Mouse (Mus musculus) gastrocnemius, adult 8-10 months (tissue): ENCODE measurements at regions not wholly inside any gene's neighbourhood (a gene's known extent, or its start where the extent isn't known, plus 50 kb on each side); places are given as distances from the start of the nearest gene placed in this dataset.
"Not testable (repeated sequence)": the region's sequence is repeated elsewhere in the genome, so short reads cannot be mapped to it uniquely, and the experiment has no call there.

Source experiments
- DNase-seq, 2 experiments: peaks; one replicate each; pipeline ENCODE4 v3.0.0; 2022; ENCODE audit warnings: low spot score in 2 of 2

DNA sequence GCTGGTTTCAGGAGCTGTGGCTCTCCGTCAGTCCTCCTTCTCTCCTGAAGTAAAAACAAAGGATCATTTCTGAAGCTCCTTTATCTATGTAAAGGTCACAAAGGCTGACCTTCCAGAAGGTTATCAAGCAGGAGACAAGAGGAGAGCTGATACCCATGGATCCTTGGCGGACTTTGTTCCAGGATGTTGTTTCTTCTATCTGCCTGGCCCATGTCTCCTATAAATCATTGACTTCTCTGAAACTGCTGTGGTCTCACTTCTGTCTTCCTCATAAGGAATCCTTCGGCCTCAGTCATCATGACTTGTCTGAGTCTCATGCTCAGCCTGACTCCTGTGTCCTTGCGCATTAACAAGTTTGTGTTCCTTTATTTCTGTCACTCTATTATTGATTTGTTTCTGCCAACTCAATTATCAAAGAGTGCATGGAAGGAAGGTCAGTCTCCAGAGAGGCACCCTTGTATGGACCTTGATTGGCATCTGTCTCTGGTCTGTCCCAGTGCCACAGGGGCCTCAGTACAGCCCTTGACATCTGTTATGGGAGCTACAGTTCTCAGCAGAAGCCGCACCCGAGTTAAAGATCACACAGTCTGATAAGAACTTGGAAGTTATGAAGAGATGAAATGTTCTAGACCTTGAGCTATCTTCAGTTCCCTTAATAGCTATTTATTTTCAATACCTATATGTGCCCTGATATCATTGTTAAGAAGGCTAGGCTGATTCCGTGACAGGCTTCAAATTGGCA lies 53.2 kb upstream of the Dazl start:
- no peak for DNase-seq

DNA sequence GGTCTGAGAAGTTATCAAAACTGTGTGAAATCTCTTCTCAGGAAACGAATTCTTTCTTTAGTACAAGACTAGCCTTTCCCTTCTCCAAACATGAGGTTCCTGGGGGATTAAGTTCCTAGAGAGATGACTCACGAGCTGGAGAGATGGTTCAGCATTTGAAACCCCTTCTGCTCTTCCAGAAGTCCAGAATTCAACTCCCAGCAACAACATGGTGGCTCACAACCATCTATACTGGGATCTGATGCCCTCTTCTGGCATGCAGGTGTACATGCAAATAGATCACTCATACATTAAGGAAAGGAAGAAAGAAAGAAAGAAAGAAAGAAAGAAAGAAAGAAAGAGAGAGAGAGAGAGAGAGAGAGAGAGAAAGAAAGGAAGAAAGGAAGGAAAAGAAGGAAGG lies 60.4 kb upstream of the Dazl start:
- not testable (repeated sequence) for DNase-seq

DNA sequence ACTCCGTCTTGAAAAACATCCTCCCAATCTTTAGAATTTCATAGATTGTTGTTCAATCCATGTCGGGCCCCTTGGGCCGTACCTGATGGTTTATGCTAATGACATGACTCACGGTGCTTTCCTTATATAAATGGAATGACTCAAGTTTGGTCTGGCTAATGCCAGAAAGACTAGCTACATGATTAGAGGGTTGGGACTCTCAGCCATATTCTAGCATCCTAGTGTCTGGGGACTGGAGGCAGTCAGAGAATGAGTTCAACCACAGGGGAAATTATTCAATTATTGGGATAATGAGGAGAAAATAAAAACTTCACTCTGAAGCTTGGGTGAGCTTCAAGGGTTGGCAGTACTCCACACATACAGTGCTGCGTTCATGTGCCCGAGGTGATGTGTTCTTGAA lies 60.9 kb upstream of the Dazl start:
- no peak for DNase-seq

DNA sequence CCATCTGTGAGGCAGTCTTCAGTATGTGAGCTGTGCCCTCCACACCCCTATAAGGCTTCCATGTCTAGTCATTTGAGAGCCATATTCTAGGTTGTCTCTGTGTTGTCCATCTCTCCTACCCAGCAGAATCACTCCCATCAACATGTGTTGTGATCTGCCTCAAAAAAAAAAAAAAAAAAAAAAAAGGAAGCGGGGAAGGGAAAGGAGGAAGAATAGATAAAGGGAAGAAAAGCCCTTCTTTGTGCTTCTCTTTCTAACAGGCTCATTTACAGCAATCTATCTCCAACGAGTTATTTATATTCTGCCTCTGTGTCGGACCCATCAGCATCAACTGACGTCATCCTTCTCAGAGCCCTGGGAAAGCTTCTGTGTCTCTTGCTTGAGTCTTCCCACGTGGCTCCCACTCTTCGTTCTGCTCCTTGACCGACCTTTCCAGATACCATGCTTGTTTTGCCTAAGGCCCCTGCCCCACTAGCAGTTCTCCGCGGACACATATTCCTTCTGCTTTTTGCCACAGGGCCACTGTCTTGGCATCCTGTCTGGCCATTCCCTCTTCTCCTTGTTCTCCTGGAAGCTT lies 68.3 kb upstream of the Dazl start:
- DNase-seq: no peak

DNA sequence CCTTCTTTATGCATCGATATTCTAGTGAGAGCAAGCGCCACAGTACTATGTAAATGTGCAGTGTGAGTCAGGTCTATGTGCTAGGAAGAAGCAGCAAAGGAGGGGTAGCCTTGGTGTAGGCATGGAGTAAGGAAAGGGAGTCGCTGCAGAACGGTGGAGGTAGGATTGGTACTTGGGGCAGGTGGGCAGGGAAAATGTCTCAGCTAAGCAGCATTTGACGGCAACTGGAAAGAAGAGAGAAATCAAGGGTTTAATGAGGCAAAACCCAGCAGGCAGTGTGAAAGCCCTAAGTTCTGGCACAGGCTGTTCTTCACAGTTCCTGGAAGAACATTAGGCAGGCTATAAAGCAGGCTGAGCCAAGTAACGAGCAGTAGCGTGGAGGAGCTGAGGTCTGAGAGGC lies 72.0 kb upstream of the Dazl start:
- no peak for DNase-seq

DNA sequence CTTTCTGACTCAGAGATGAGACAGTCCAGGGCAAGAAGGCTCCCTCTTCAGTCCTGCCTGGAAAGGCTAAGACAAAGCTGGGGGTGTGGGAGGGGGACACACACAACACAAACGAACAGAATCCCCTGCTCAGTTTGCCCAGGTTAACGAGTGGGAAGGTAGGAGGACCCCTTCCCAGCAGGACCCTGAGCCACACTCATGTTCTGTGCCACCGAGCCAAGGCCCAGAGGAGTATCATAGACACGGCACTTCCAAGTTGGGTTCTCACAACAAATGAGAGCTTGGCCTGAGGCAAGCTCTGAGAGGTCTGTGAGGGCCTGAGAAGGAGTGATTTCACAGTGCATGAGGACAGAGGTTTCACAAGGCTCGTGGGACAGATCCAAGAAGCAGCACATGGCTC lies 72.7 kb upstream of the Dazl start:
- DNase-seq: no peak

DNA sequence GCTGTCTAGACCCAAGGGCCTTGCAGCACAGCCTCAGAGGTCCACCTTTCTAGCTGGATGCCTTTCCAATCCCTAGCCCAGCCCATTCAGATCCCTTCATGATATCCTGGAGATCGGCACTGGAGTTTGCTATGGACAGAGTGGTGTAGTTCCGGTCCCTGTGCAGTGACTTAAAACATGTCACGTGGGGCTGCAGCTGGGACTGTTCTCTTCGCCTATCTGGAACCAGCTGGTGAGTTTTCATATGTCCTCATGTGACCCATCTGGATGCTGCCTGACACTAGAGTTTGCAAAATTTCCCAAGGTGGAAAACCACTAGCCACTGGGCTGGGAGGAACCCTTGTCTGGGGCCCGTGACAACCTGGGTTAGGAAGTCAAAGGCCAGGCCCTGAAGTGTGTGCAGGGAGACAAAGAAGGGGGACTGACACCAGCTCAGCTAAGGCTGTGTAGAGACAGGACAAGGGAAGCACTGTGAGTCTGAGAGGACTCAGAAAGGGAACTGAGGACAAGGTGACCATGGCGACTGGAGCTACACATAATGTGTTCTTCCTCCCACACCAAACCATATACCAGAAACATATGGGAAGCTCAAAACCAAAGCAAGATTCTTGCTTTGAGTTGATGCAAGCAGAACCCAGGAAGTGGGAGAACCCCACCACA lies 75.9 kb upstream of the Dazl start:
- DNase-seq: peak; percentile 9 to 12

DNA sequence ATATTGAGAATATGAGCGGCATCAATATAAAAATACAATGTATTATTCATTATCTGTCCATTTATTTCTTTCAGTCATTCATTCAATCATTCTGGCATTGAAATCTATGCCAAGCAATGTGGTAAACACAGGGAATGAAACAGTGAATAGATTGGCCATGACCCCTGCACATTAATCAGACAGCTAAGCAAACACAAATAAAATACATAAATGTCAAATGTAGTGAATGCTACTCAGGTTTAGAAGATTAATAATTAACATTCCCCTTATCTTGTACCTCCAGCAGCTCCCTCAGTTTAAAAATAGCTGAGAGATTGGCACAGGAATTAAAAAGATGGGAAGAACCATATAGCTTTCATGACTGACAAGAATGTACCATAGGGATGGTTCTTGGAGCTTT lies 77.0 kb upstream of the Dazl start:
- no peak for DNase-seq

DNA sequence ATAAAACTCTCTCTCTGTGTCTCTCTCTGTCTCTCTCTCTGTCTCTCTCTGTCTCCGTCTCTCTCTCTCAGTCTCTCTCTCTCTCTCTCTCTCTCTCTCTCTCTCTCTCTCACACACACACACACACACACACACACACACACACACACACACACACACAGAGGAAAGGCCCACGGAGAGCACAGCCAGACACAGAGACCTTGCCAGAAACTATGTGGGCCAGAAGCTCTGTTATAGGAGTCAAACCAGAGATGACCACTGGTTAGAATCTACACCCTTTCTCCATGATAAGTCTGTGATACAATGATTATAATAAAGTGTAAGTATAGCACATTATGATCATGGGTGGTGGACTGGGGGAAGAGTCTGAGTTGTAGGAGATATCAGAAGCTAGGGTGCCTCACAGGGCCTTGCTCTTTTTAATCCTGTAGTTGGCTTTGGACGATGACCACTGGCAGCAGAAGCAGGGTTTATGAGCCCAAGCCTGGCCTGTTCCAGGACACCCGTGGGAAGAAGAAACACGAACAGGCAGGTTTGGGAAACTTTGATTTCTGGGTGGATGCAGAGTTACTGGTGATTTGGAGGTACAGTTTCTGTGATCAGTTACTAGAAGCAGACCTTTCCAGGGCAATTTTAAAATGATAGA lies 80.2 kb upstream of the Dazl start:
- no peak for DNase-seq

DNA sequence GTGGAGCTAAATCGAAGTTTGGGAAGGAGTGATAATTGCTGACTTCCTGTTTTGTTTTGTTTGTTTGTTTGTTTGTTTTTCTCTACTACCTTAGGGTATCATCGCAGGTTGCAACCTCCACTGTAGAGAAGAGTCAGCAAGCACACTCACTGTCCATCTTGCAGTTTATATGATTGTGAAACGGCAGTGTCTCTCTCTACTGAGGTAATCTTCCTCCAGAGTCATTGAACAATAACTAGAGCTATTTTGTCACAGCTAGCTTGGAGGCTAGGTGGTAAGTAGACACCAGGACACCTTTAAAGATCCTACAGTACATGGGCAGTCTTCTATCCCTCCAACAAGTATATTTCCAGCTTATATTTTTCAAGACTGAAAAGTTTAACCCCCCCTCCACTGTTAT lies 82.0 kb upstream of the Dazl start:
- no peak for DNase-seq

DNA sequence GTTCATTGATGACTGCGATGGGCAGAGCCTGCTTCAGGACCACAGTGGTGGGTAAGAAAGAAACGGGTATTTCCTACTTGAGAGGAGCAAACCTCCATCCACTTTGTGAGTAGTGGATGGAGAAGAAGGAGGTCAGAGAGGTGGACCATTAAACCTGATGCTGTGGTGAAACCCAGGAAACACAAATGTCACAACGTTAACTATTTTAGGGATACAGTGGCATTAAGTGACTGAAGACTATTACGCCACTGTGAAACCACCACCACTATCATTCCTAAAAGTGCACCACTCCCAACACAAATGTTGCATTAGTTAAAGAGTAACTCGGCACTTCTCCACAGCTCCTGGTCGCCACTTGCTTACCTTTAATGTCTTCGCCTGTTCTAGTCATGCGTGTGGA lies 83.3 kb upstream of the Dazl start:
- DNase-seq: no peak

DNA sequence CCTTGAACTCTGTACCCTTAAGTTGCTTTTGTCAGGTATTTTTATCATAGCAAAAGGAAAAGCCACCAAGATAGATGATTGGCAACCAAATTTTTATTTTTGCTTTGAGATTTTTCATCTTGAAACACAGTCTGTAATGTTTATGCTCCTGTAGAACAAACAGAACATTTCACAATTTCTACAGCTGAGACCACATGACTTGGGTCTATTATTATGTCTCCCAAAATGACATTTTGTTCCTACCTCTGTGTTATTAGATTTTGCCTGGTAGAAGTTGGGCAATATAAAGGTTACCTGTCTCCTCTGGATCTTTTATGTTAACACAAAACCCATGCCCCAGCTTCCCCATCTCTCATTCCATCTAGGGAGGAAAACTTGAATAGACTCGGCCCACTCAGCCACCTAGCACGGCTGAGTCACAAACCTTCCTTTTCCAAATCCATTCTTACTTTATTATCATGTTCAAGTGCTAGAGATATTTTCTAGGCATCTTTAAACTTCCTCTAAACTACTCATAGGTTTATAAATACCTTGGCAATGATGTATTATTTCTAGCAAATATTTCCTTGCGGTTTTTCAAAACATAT lies 84.8 kb upstream of the Dazl start:
- no peak for DNase-seq

DNA sequence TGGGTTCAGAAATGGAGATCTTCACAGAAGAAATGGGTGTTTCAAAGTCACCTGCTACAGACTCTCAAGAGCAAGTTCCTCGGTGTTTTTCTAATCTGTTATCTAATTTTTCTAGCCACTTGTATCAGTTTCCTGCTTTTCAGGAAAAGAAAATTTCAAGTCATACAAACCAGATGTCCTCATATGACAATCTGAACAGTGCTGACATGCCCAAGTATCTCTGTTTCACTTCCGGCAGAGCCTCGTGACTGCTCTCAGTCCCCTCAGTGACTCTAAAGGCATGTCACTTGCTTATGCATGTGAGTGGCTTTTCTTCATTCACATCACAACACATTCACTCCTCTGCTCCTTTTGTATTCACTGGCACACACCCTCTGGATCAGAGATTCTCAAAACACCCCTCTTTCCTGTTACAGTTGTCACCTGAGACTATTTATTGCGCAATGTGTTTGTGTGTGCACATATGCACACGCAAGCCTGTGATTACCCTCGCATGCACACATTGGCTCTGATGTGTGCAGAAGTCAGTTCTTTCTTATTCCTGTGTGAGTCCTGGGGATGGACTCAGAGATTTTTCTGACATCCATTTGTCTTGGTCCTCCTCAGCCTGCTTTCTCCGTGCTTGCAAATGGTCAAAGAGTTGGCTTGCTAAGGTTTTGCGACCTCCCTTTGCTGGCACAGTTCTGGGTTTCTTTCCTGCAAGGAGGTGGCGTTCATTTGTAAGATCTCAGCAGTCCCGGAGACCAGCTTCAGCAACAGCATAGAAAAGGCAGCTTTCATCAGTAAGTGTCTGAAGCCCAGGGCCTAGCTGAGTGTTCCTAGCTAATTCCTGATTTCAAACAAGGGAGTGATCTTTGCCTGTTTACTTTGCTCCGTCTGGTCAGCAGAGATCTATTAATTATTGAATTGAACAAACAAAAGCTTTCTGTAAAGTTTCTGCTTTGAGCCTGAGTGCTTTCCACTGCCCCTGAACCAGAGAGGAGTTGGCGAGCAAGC lies 95.6 kb upstream of the Dazl start:
- DNase-seq: no peak

DNA sequence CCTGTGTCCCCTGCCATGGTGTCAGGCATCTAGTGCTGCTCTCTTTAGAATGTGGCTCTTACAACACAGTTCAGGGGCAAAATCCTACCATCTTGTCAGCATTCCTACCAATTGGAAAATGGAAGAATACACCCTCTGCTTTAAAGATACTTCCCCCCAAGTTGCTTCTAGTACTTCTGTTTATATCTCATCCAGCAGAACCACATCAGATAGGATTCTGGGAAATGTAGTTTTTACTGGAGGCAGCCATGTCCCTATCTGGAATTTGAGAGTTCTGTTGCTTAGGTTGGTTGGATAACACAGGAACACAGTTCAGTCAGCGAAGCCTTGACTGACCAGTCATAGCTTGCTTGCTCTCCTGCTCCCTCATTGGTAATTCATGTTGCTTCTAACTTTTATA lies 96.7 kb upstream of the Dazl start:
- DNase-seq: no peak

DNA sequence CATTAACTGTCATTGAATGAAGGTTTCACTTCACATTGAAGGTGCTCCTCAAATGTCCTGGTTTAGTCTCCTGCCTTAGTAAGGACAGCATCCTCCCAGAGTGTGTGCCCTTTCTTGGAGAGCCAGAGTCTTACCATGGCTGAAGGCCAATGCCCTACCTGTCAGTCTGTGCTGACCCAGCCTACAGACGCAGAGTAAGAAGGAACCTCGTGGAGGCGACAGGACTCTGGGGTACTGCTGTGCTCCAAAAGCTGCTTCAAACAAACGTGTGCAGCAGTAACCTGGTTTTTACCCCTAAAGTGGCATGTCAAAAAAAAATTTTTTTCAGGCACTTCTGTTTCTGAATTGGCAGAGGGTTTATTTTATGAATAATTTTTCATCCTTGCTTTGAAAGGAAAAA lies 97.8 kb upstream of the Dazl start:
- DNase-seq: no peak

DNA sequence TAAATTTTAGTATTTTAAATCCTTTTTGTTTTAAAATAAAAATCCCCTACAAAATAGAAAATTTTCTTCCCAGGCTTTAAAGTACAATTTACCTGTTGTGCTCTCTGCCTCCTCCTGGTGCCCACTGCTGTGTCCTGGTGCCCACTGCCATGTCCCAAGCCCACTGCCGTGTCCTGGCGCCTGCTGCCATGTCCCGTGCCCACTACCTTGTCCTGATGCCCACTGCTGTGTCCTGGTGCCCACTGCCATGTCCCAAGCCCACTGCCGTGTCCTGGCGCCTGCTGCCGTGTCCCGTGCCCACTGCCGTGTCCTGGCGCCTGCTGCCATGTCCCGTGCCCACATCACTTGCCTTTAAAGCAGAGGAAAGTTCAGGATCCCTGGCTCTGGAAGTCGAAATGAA lies 98.6 kb upstream of the Dazl start:
- DNase-seq: no peak

DNA sequence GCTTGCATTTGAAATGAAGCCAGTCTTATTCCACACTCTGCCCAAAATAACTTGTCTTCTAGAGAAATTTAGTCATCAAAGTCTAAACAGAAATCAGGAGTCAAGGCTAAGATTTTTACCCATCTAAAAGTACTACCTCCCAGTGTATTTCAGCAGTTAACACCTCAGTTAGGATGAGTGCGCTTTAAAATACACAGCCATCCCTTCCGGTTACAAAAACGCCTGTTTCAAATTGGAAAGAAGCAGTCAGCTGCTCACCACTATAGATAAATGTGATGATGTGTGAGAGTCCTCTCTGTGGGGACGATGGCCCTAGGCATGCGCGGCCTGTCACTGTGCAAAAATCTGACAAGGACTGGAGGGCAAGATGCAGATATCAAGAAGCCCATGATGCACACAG lies 99.0 kb upstream of the Dazl start:
- DNase-seq: no peak

DNA sequence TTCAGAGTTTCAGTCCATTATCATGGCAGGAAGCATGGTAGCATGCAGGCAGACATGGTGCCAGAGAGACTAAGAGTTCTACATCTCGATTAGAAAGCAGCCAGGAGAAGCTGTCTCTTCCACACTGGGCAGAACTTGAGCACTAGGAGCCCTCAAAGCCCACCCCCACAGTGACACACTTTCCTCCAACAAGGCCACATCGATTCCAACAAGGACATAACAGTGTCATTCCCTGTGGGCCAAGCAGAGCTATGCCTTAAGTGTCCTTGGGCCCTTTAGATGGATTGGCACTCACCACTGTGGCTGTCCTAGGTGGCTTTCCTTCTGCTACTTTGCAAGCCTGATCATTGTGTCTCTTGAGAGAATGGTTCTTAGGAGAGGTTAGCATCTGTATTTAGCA lies 99.5 kb upstream of the Dazl start:
- DNase-seq: no peak

DNA sequence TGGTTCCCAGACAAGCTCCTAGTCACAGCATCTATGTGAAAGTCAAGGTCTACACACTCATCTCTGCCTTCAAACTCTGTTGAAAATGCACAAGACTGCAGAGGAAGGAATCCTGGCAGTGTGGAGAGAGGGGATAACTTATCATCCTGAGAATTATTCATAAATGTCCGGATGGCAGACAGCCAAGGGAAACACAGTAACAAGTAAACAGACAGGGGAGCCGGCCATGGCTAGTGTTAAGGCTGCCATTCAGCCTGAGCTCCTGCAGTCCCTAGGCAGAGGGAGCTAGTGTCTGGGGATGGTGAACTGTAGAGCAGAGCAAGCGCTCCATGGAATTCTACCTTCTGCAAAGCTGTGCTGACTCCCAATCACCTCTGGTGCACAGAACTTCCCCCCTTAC lies 100.3 kb upstream of the Dazl start:
- no peak for DNase-seq

DNA sequence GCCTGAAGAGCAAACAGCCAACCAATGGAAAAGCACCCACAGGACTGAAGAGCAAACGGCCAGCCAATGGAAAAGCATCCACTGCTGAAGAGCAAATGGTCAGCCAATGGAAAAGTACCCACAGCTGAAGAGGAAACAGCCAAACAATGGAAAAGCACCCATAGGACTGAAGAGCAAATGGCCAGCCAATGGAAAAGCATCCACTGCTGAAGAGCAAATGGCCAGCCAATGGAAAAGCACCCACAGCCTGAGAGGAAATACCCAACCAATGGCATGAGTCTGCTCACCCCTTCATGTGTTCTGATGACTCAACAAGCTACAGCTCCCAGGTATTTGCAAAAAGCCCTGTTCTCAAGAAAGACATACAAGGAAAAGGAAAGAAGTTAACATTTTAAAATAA lies 101.4 kb upstream of the Dazl start:
- no peak for DNase-seq

DNA sequence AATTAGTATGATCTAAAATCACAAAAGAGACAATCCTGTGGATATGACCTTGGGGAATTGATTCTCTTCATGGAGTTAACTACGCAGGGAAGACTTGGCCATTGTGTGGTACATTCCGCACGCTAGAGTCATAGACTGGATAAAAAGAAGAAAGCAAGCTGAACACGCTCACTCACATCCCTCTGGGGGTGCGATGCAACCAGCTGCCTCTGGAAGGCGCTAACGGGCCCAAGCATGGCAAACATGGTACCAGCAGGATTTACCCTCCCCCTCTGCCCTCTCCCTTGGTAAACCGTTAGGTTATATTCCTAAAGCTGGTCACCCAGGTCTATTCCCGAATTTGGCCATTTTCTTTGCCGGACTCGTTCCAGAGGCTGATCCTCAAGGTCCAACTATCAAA lies 102.2 kb upstream of the Dazl start:
- DNase-seq: no peak
